Mouse (Mus musculus): Measurements from ENCODE around the gene Patl1. TPM values are rescaled to one million over a fixed set of nuclear protein-coding genes. Genes with fewer than 3 reads are reported as not detected.

Patl1 gene
- total and polyA plus RNA-seq, 3 experiments = 5.4 to 33.5 TPM; not detected in 1

GRCm38 (mm10) chr19:11911603-11912002, 596 bp upstream of the Patl1 start:
- H3K36me3 ChIP-seq (ENCODE audit: control insufficient read depth in 1 of 2, insufficient read depth in 2 of 2, low read length in 2 of 2) = peaks cover 5 to 32% of the 10 kb centered on the region in 2 experiments
- peak overlapping the region; percentile 51 for H3K27ac ChIP-seq (ENCODE audit: control insufficient read depth, low read depth, low read length)
- peak overlapping the region; percentile 73 for H3K9ac ChIP-seq (ENCODE audit: control insufficient read depth, low read depth, low read length, poor library complexity, severe bottlenecking)
- H3K4me3 ChIP-seq (ENCODE audit: control insufficient read depth in 1 of 2, insufficient read depth in 1 of 2, low read depth in 2 of 2, low read length in 2 of 2) = peak overlapping the region; percentile 79 to 93
- no peaks in the 10 kb centered on the region for H3K9me3 ChIP-seq (replicated peaks; ENCODE audit: insufficient read depth, low read length)
- DNase-seq (ENCODE audit: low read depth, low spot score) = no peak
- peaks cover 0 to 10% of the 10 kb centered on the region in 2 experiments; a peak in 2 of 4 replicates for H3K4me1 ChIP-seq (ENCODE audit: control insufficient read depth in 1 of 2, insufficient read depth in 2 of 2, low read length in 2 of 2)
- peaks cover 0 to 3% of the 10 kb centered on the region in 2 experiments; a peak in 2 of 4 replicates for H3K27me3 ChIP-seq (ENCODE audit: control insufficient read depth in 1 of 2, insufficient read depth in 2 of 2, low read length in 2 of 2)
- peaks cover 18% of the 10 kb centered on the region for H3K79me2 ChIP-seq (ENCODE audit: control insufficient read depth, insufficient read depth, low read length, poor library complexity)
- TF ChIP-seq TBP (IDR thresholded peaks at IDR 0.05; ENCODE audit: low read depth, low read length) (0 out of 2 replicates have a peak, but pooled peaks have one; percentile 1), MYC (IDR thresholded peaks at IDR 0.05; ENCODE audit: low read depth, low read length) (no peak), GABPA (IDR thresholded peaks at IDR 0.05; ENCODE audit: low read depth, low read length) (no peak), MXI1 (IDR thresholded peaks at IDR 0.05; ENCODE audit: low read depth, low read length) (no peak), BHLHE40 (IDR thresholded peaks at IDR 0.05; ENCODE audit: borderline replicate concordance, low read depth, low read length) (no peak), POLR2A (IDR thresholded peaks at IDR 0.05; ENCODE audit: control insufficient read depth in 1 of 2, insufficient read depth in 1 of 2, low read depth in 1 of 2, low read length in 2 of 2, poor library complexity in 1 of 2) (0 out of 4 replicates have a peak, but pooled peaks of 1 of the 2 experiments have one; percentile 7)

DNA sequence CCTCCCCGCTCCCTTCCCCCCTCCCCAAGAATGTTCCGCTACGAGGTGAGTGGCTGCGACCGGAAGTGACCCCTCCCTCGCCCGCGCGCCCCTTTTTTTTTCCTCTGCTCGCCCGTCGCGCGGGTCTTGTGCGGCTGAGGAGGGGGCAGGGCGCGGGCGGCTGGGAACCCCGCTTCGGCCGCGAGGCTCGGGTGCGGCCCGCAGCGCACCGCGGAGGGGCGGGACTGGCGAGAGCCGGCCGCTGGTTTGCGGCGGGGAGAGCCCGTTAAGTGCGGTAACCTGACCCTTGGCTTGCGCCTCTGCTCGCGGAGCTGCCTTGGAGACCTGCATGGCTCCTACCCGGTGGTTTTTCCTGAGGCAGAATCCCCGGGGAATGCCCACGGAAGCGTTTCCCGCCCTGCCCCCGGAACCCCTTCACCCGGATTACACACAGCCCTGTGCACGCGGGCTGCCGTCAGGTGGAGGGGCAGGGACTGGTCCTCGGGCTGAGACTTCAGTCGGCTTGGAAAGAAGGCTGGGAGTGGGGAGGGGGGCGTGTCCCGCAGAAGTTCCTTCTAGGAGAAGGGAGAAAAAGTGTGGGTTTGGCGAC, 428 bp downstream of the Patl1 start:
- Histone ChIP-seq H3K4me3 (ENCODE audit: control insufficient read depth in 1 of 2, insufficient read depth in 1 of 2, low read depth in 2 of 2, low read length in 2 of 2) (peak overlapping the region; percentile 88 to 96), H3K79me2 (ENCODE audit: control insufficient read depth, insufficient read depth, low read length, poor library complexity) (peaks cover 18% of the 10 kb centered on the region), H3K27ac (ENCODE audit: control insufficient read depth, low read depth, low read length) (peak overlapping the region; percentile 4; the same call in 1 of the 2 replicates), H3K4me1 (ENCODE audit: control insufficient read depth in 1 of 2, insufficient read depth in 2 of 2, low read length in 2 of 2) (peaks cover 6 to 10% of the 10 kb centered on the region in 2 experiments; a peak in 3 of 4 replicates), H3K36me3 (ENCODE audit: control insufficient read depth in 1 of 2, insufficient read depth in 2 of 2, low read length in 2 of 2) (peaks cover 5 to 38% of the 10 kb centered on the region in 2 experiments), H3K9me3 (replicated peaks; ENCODE audit: insufficient read depth, low read length) (no peaks in the 10 kb centered on the region), H3K27me3 (ENCODE audit: control insufficient read depth in 1 of 2, insufficient read depth in 2 of 2, low read length in 2 of 2) (no peaks in the 10 kb centered on the region), H3K9ac (ENCODE audit: control insufficient read depth, low read depth, low read length, poor library complexity, severe bottlenecking) (peak overlapping the region; percentile 93)
- peak; percentile 64 for DNase-seq (ENCODE audit: low read depth, low spot score)
- TF ChIP-seq MAFK (IDR thresholded peaks at IDR 0.05; ENCODE audit: borderline replicate concordance, low read depth, low read length) (no peak), ZKSCAN1 (IDR thresholded peaks at IDR 0.05; ENCODE audit: low read depth, low read length) (no peak), MAX (IDR thresholded peaks at IDR 0.05; ENCODE audit: low read length) (no peak), RCOR1 (IDR thresholded peaks at IDR 0.05; ENCODE audit: low read depth, low read length) (no peak), ZNF384 (IDR thresholded peaks at IDR 0.05; ENCODE audit: low read depth, low read length) (peak; percentile 81), EP300 (IDR thresholded peaks at IDR 0.05; ENCODE audit: low read depth in 1 of 2, low read length in 2 of 2) (no peak), USF1 (IDR thresholded peaks at IDR 0.05; ENCODE audit: low read depth, low read length) (no peak), E2F4 (IDR thresholded peaks at IDR 0.05; ENCODE audit: borderline replicate concordance, low read depth, low read length) (no peak), HCFC1 (IDR thresholded peaks at IDR 0.05; ENCODE audit: low read depth, low read length) (no peak), MXI1 (IDR thresholded peaks at IDR 0.05; ENCODE audit: low read depth, low read length) (peak; percentile 86), MAZ (IDR thresholded peaks at IDR 0.05; ENCODE audit: low read depth, low read length) (peak; percentile 63; the same call in 1 of the 2 replicates), UBTF (IDR thresholded peaks at IDR 0.05; ENCODE audit: borderline replicate concordance, insufficient read depth, low read depth, low read length) (no peak), ZMIZ1 (IDR thresholded peaks at IDR 0.05; ENCODE audit: low read depth, low read length) (no peak)
